ENCODE assay signal across 19 mouse cellular contexts in the genomic region with DNA sequence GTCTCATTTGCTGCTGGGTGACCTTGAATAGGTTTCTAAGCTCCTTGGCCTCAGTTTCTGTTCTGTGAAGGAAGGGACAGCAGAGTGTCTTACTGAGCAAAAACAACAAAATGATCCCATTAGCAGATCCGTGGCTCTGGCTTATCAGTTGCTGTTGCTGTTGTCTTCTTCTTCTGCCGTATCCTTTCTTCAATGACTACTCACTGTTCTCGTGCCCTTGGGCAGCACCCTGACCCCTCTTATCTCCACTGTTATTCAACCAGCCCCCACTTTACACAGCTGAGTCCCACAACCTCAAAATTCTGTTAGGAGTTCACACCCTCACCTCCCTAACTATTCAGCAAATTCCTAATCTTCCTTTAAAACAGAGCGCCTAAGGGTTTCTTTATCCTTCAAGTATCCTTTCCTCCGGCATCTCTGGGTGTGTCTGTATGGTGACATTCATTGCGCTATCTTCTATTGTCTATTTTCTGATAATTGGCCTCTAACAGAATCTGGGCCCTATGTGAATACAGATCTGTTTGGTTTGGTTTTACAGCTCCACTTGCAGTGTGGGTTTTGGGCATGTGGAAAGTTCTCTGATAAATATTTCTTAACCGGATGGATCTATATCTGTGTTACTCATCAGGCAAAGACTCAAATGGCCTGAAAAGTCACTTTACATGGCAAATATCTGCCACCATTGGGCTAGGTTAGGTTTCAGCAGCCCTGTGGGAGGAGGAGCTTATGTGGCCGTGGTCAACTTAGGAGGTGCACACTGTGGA. TPM values are rescaled to one million over a fixed set of nuclear protein-coding genes. Genes with fewer than 3 reads are reported as not detected.
DNase-seq lines count a peak whose midpoint lies in the region.
"Had no signal": no experiment of that assay in that cellular context is flagged by ENCODE, and none has a peak within 500 bp of the region (broad histone marks: within the 10 kb centered on the region; RNA-seq: fewer than 3 reads in every experiment).

No protein-coding gene starts in this region.

- peak; percentile 56 for DNase-seq in adrenal gland, adult 2 months
- no peak for DNase-seq in adrenal gland, postnatal 4 days (ENCODE audit: low spot score in 2 of 2)
- DNase-seq in ovary, adult 18-20 months (ENCODE audit: low spot score): peak; percentile 67
- DNase-seq in ovary, postnatal 14 days (ENCODE audit: low spot score): no peak
- peak; percentile 53 for DNase-seq in ZHBTc4 (ENCODE audit: low read depth, low spot score)
- peak; percentile 62 for DNase-seq in testis, postnatal 14 days (ENCODE audit: low spot score)
- DNase-seq in spleen, postnatal 14 days (ENCODE audit: low spot score in 2 of 2): no peak
- DNase-seq in kidney, adult 18-20 months: no peak
- DNase-seq: adrenal gland, postnatal 36 days; cerebellum, adult 9-10 months; cerebellum, postnatal 36 days; gastrocnemius, postnatal 25 days; heart, adult 18-20 months; kidney, postnatal 25 days; liver; midbrain, embryonic 14.5 days; thymus, postnatal 14 days had no signal

RNA-seq across cellular contexts. Expression of a gene that starts 59.1 kb away (rescaled TPM):
- total RNA-seq in adrenal gland, adult 2 months (2021): 1 to 10 TPM; 3.9 to 6.2 TPM
- 8.3 and 9.3 TPM in 2 replicates for polyA plus RNA-seq in adrenal gland, adult 2 months (2012; rRNA removed)
- 10 to 100 TPM; 15.5 to 16.0 TPM for total RNA-seq in adrenal gland, postnatal 4 days (2021)
- total RNA-seq: hematopoietic stem cell, adult 5-6 weeks; monocyte, adult 5-6 weeks had no signal

Comparison
In these comparisons a context has a peak if more than half of its experiments do, and no peak if none do; other contexts are left out.
1. DNase-seq: peak in adrenal gland, adult 2 months (single experiment), ovary, adult 18-20 months (single experiment), ZHBTc4 (single experiment) and testis, postnatal 14 days (single experiment); none in adrenal gland, postnatal 4 days (0 of 2), ovary, postnatal 14 days (single experiment), spleen, postnatal 14 days (0 of 2) and kidney, adult 18-20 months (single experiment).